Mouse (Mus musculus): ENCODE data around the gene Orai3. TPM values are rescaled to one million over a fixed set of nuclear protein-coding genes. Genes with fewer than 3 reads are reported as not detected.
"Not testable (repeated sequence)": the region's sequence is repeated elsewhere in the genome, so short reads cannot be mapped to it uniquely, and the experiment has no call there.

Gene Orai3
- polyA plus RNA-seq, 1 experiment from 2014 or later: 17.1 TPM

GRCm38 (mm10) chr7:127768346-127768996 is 1.1 kb upstream of the Orai3 start:
- no peak overlapping the region for H3K4me3 ChIP-seq (ENCODE audit: low read depth, low read length)
- DNase-seq (ENCODE audit: low spot score) (no peak), ATAC-seq (replicated peaks; ENCODE audit: low FRiP score, low TSS enrichment, low read depth) (no peak; the same call in 1 of the 2 replicates)

GRCm38 (mm10) chr7:127768997-127769593 is 520 bp upstream of the Orai3 start:
- Histone ChIP-seq H3K9me3 (ENCODE audit: control insufficient read depth, low read length) (no peaks in the 10 kb centered on the region), H3K9ac (ENCODE audit: low read length) (peak overlapping the region; percentile 96), H3K4me2 (ENCODE audit: low read length) (peak overlapping the region; percentile 84), H3K27ac (ENCODE audit: low read depth) (peak overlapping the region; percentile 90), H3K36me3 (ENCODE audit: control insufficient read depth, insufficient read depth, low read length) (peaks cover 42% of the 10 kb centered on the region), H3K4me1 (replicated peaks; ENCODE audit: control insufficient read depth, insufficient read depth, low read length) (peaks cover 10% of the 10 kb centered on the region), H3K27me3 (replicated peaks; ENCODE audit: control insufficient read depth, insufficient read depth, low read length) (no peaks in the 10 kb centered on the region), H3K4me3 (ENCODE audit: low read depth, low read length) (peak overlapping the region; percentile 70)
- 2% methylated on average over 16 of the region's 16 CpGs for WGBS
- DNase-seq (ENCODE audit: low spot score) (peak; percentile 96), ATAC-seq (replicated peaks; ENCODE audit: low FRiP score, low TSS enrichment, low read depth) (peak; percentile 86)

More at GRCm38 (mm10) chr7:127768346-127768996, 1.1 kb upstream of the Orai3 start:
- H3K4me1 ChIP-seq (replicated peaks; ENCODE audit: control insufficient read depth, insufficient read depth, low read length): peaks cover 10% of the 10 kb centered on the region
- no peaks in the 10 kb centered on the region for H3K9me3 ChIP-seq (ENCODE audit: control insufficient read depth, low read length)
- no peaks in the 10 kb centered on the region for H3K27me3 ChIP-seq (replicated peaks; ENCODE audit: control insufficient read depth, insufficient read depth, low read length)
- no peak overlapping the region for H3K9ac ChIP-seq (ENCODE audit: low read length)
- peak overlapping the region; percentile 66; the same call in 1 of the 2 replicates for H3K27ac ChIP-seq (ENCODE audit: low read depth)
- WGBS: 56% methylated on average over 13 of the region's 13 CpGs
- H3K4me2 ChIP-seq (ENCODE audit: low read length): peak overlapping the region; percentile 84; the same call in 1 of the 2 replicates
- H3K36me3 ChIP-seq (ENCODE audit: control insufficient read depth, insufficient read depth, low read length): peaks cover 46% of the 10 kb centered on the region

GRCm38 (mm10) chr7:127770039-127770905 is 657 bp downstream of the Orai3 start:
- peak overlapping the region; percentile 96 for H3K9ac ChIP-seq (ENCODE audit: low read length)
- DNase-seq (ENCODE audit: low spot score) (peak; percentile 62), ATAC-seq (replicated peaks; ENCODE audit: low FRiP score, low TSS enrichment, low read depth) (peak; percentile 25)
- H3K9me3 ChIP-seq (ENCODE audit: control insufficient read depth, low read length): no peaks in the 10 kb centered on the region
- peak overlapping the region; percentile 90 for H3K27ac ChIP-seq (ENCODE audit: low read depth)
- WGBS: 1% methylated on average over 27 of the region's 27 CpGs
- no peaks in the 10 kb centered on the region for H3K27me3 ChIP-seq (replicated peaks; ENCODE audit: control insufficient read depth, insufficient read depth, low read length)
- peak overlapping the region; percentile 84 for H3K4me2 ChIP-seq (ENCODE audit: low read length)
- H3K4me1 ChIP-seq (replicated peaks; ENCODE audit: control insufficient read depth, insufficient read depth, low read length): peaks cover 10% of the 10 kb centered on the region
- H3K4me3 ChIP-seq (ENCODE audit: low read depth, low read length): peak overlapping the region; percentile 70
- peaks cover 31% of the 10 kb centered on the region for H3K36me3 ChIP-seq (ENCODE audit: control insufficient read depth, insufficient read depth, low read length)

- Histone ChIP-seq H3K9me3 (ENCODE audit: control insufficient read depth, low read length) (no peaks in the 10 kb centered on the region), H3K27me3 (replicated peaks; ENCODE audit: control insufficient read depth, insufficient read depth, low read length) (no peaks in the 10 kb centered on the region), H3K4me1 (replicated peaks; ENCODE audit: control insufficient read depth, insufficient read depth, low read length) (peaks cover 10% of the 10 kb centered on the region), H3K36me3 (ENCODE audit: control insufficient read depth, insufficient read depth, low read length) (peaks cover 21% of the 10 kb centered on the region), H3K4me3 (ENCODE audit: low read depth, low read length) (no peak overlapping the region), H3K27ac (ENCODE audit: low read depth) (no peak overlapping the region), H3K4me2 (ENCODE audit: low read length) (peak overlapping the region; percentile 84), H3K9ac (ENCODE audit: low read length) (no peak overlapping the region)
- ATAC-seq (replicated peaks; ENCODE audit: low FRiP score, low TSS enrichment, low read depth) (no peak), DNase-seq (ENCODE audit: low spot score) (no peak)
- 64% methylated on average over 5 of the region's 5 CpGs for WGBS
Measured at GRCm38 (mm10) chr7:127771262-127771661, 1.6 kb downstream of the Orai3 start.

- Histone ChIP-seq H3K4me3 (ENCODE audit: low read depth, low read length) (no peak overlapping the region), H3K9me3 (ENCODE audit: control insufficient read depth, low read length) (no peaks in the 10 kb centered on the region), H3K9ac (ENCODE audit: low read length) (no peak overlapping the region), H3K27ac (ENCODE audit: low read depth) (no peak overlapping the region), H3K4me1 (replicated peaks; ENCODE audit: control insufficient read depth, insufficient read depth, low read length) (peaks cover 10% of the 10 kb centered on the region), H3K36me3 (ENCODE audit: control insufficient read depth, insufficient read depth, low read length) (peaks cover 13% of the 10 kb centered on the region), H3K27me3 (replicated peaks; ENCODE audit: control insufficient read depth, insufficient read depth, low read length) (no peaks in the 10 kb centered on the region), H3K4me2 (ENCODE audit: low read length) (no peak overlapping the region)
- DNase-seq (ENCODE audit: low spot score) (no peak), ATAC-seq (replicated peaks; ENCODE audit: low FRiP score, low TSS enrichment, low read depth) (no peak)
- 77% methylated on average over 3 of the region's 3 CpGs for WGBS
Measured at GRCm38 (mm10) chr7:127772080-127772479, 2.5 kb downstream of the Orai3 start.

- Histone ChIP-seq H3K4me3 (ENCODE audit: low read depth, low read length) (no peak overlapping the region), H3K27me3 (replicated peaks; ENCODE audit: control insufficient read depth, insufficient read depth, low read length) (no peaks in the 10 kb centered on the region), H3K36me3 (ENCODE audit: control insufficient read depth, insufficient read depth, low read length) (peaks cover 8% of the 10 kb centered on the region), H3K4me2 (ENCODE audit: low read length) (no peak overlapping the region), H3K9me3 (ENCODE audit: control insufficient read depth, low read length) (no peaks in the 10 kb centered on the region), H3K4me1 (replicated peaks; ENCODE audit: control insufficient read depth, insufficient read depth, low read length) (peaks cover 10% of the 10 kb centered on the region), H3K9ac (ENCODE audit: low read length) (no peak overlapping the region), H3K27ac (ENCODE audit: low read depth) (no peak overlapping the region)
- no peak for ATAC-seq (replicated peaks; ENCODE audit: low FRiP score, low TSS enrichment, low read depth)
- 93% methylated on average over 1 of the region's 1 CpGs for WGBS
- DNase-seq (ENCODE audit: low spot score): no peak
Measured at GRCm38 (mm10) chr7:127772557-127772956, 2.9 kb downstream of the Orai3 start.

- ATAC-seq (replicated peaks; ENCODE audit: low FRiP score, low TSS enrichment, low read depth) (no peak), DNase-seq (ENCODE audit: low spot score) (peak; percentile 65)
- H3K4me2 ChIP-seq (ENCODE audit: low read length): no peak overlapping the region
- no peak overlapping the region for H3K4me3 ChIP-seq (ENCODE audit: low read depth, low read length)
- no peaks in the 10 kb centered on the region for H3K27me3 ChIP-seq (replicated peaks; ENCODE audit: control insufficient read depth, insufficient read depth, low read length)
- H3K27ac ChIP-seq (ENCODE audit: low read depth): no peak overlapping the region
- H3K4me1 ChIP-seq (replicated peaks; ENCODE audit: control insufficient read depth, insufficient read depth, low read length): peaks cover 20% of the 10 kb centered on the region
- H3K9ac ChIP-seq (ENCODE audit: low read length): no peak overlapping the region
- WGBS: 44% methylated on average over 9 of the region's 9 CpGs
- H3K9me3 ChIP-seq (ENCODE audit: control insufficient read depth, low read length): no peaks in the 10 kb centered on the region
- H3K36me3 ChIP-seq (ENCODE audit: control insufficient read depth, insufficient read depth, low read length): peaks cover 6% of the 10 kb centered on the region; the same call in 1 of the 2 replicates
Measured at GRCm38 (mm10) chr7:127773664-127774384, 4.2 kb downstream of the Orai3 start.

GRCm38 (mm10) chr7:127775837-127776236 is 6.2 kb downstream of the Orai3 start:
- H3K9me3 ChIP-seq (ENCODE audit: control insufficient read depth, low read length); ATAC-seq (replicated peaks; ENCODE audit: low FRiP score, low TSS enrichment, low read depth); DNase-seq (ENCODE audit: low spot score); H3K27me3 ChIP-seq (replicated peaks; ENCODE audit: control insufficient read depth, insufficient read depth, low read length): not testable (repeated sequence)
- 70% methylated on average over 7 of the region's 7 CpGs for WGBS
- Histone ChIP-seq H3K9ac (ENCODE audit: low read length) (peak overlapping the region; percentile 87), H3K27ac (ENCODE audit: low read depth) (peak overlapping the region; percentile 97), H3K36me3 (ENCODE audit: control insufficient read depth, insufficient read depth, low read length) (peaks cover 26% of the 10 kb centered on the region), H3K4me3 (ENCODE audit: low read depth, low read length) (peak overlapping the region; percentile 87), H3K4me1 (replicated peaks; ENCODE audit: control insufficient read depth, insufficient read depth, low read length) (peaks cover 16% of the 10 kb centered on the region), H3K4me2 (ENCODE audit: low read length) (peak overlapping the region; percentile 65)
